Mouse (Mus musculus): ENCODE measurements around the gene Gm7271.

- TF ChIP-seq CTCF (IDR thresholded peaks at IDR 0.05; ENCODE audit: extremely low read depth, insufficient read depth, insufficient read length, insufficient replicate concordance): no peak
- no peak for TF ChIP-seq POLR2A (IDR thresholded peaks at IDR 0.05; ENCODE audit: low read depth, low read length)
These were observed 42.4 kb upstream of the Gm7271 start for GRCm38 (mm10) chr5:76441431-76441830.

Measured in spleen, adult 2 months (tissue).